Mouse (Mus musculus) retina, adult 2 months (tissue): ENCODE measurements around the gene Snx32.
"Not testable (repeated sequence)": the region's sequence is repeated elsewhere in the genome, so short reads cannot be mapped to it uniquely, and the experiment has no call there.

Experiments used
- DNase-seq: peaks from one replicate; pipeline ENCODE4 v3.0.0-alpha.2; 2012; ENCODE audit warnings: low read depth, low spot score

The Snx32 gene

DNA sequence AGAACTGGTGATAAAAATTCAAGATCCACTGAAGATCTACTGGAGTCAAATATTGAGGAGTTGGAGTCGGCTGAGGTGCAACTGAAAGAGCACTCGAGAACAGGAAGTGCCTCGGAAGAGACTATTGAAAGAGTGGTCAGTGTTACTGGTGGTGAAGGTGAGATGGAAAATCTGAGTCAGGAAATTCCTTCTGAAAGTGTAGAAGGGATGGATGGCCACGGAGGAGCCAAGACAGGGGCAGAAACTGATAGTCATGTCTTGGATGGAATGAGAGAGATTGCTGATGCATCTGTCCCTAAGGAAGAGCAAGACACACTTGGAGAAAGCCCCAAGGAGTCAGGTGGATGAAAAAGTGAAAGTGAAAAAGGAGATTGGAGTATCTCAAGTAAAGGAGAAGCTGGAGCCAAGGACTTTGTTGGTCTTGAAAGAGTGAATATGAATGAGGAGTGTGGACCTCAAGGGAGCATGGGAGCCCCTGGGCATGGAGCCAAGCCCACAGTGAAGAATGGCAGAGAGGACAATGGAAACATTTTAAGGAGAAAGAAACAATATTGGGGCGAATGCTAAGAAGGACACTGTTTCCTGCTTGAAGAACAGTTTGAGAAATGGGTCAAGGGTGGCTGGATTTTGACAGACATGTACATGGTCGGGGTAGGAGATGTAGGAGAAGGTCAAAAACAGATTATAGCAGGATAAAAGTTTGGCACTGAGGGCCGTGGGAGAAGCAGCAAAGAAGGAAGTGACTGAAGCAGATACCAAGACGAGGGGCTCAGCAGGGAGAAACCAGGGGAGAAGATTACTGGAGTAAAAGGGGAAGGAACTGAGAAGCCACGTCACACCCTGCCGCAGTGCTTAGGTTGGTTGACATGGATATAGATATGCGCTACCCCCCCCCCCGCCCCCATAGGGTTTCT, 2.0 kb upstream of the Snx32 start:
- no peak for DNase-seq

DNA sequence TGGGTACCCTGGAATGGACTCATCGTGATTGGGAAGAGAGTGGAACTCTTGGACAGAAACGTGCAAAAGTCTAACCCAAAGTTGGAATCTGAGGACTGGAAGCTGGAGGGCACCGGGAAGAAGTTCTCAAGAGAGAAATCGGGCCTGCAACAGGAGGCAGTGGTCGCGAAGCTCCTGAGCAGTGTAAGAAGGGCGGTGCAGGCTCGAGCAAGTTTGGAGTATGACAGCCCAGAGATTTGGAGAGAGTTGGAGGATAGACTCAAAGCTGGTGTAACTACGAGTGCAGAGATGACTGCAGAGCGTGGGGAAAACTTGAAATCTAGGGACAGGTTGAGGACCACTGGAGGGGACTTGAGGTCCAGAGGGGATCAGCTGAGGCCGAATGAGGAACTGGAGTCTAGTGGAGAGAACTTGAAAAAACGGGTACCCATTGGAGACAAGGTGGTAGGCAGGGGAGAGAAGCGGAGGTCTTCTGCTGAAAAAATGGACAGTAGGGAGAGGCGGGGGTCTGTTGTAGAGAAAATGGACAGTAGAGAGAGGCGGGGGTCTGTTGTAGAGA, 815 bp upstream of the Snx32 start:
- no peak for DNase-seq

GRCm38 (mm10) chr19:5503687-5504086, 6.7 kb downstream of the Snx32 start, which contains the start of gene 1700020D05Rik:
Gene 1700020D05Rik (minus strand): TSS chr19:5503787.
- DNase-seq: no peak

GRCm38 (mm10) chr19:5500330-5500875, 9.9 kb downstream of the Snx32 start:
- DNase-seq: no peak

- no peak for DNase-seq
These were observed 14.3 kb downstream of the Snx32 start for GRCm38 (mm10) chr19:5496052-5496370.

GRCm38 (mm10) chr19:5495353-5496051, 14.8 kb downstream of the Snx32 start:
- DNase-seq: no peak

- DNase-seq: no peak
These were observed 16.0 kb downstream of the Snx32 start for GRCm38 (mm10) chr19:5494314-5494713.

GRCm38 (mm10) chr19:5493301-5493721, 17.0 kb downstream of the Snx32 start:
- not testable (repeated sequence) for DNase-seq

DNA sequence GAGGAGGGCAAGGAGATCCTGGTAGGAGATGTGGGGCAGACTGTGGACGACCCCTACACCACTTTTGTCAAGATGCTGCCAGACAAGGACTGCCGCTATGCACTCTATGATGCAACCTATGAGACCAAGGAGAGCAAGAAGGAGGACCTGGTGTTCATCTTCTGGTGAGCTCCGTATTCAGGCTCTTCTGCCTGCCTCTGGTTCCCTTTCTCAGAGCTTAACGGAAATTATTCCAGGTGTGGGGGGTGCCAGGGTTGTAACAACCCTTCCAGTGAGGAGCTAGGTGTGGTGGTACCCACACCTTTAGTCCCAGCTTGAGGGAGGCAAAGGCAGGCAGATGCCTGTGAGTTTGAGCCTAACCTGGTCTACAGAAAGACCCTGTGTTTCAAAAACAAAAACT, 17.7 kb downstream of the Snx32 start:
- no peak for DNase-seq

- no peak for DNase-seq
These were observed 19.2 kb downstream of the Snx32 start for GRCm38 (mm10) chr19:5490898-5491708.

DNA sequence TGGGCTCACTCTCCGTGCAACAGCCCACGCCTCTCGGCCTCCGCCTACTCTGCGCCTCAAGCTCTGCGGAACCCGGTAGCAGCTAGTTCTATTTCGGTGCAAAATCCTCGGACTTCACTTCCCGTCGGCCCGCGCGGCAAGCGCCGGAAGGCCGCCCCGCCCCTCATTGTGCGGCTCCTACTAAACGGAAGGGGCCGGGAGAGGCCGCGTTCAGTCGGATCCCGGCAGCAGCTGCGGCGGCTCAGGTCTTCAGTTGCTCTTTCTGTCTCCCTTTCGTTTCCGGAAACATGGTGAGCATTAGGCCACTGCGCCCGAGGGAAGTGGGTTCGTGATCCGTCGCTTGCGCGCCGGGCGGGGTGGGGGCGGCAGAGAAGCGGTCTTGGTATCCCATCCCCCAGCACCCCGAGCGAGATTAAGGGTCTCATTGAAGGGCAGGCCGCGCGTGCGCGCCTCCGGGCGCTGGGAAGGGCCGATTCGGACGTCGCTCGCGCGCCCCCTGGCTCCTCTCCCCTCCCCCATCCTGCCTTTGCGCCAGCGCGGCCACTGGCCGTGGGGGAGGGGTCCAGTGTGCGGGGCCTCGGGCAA, 19.9 kb downstream of the Snx32 start, which contains the start of gene Cfl1:
TSS of gene Cfl1 (plus strand) at position 143 of the 585 bp plus-strand sequence.
- DNase-seq: peak; percentile 86

DNA sequence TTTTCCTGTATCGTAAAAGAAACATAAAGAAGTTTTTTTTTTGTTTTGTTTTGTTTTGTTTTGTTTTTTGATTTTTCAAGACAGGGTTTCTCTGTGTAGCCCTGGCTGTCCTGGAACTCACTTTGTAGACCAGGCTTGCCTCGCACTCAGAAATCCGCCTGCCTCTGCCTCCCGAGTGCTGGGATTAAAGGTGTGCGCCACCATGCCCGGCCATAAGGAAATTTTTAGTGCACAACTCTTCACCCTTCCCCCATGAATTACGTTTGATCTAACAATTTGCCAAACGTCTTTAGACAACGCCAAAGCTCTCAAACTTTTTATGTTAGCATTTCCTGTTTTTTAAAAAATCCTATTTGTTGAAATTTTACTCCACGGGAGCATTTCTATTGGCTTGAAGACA, 20.6 kb downstream of the Snx32 start:
- not testable (repeated sequence) for DNase-seq

- peak; percentile 84 for DNase-seq
These were observed 21.3 kb downstream of the Snx32 start for GRCm38 (mm10) chr19:5488878-5489571.

DNA sequence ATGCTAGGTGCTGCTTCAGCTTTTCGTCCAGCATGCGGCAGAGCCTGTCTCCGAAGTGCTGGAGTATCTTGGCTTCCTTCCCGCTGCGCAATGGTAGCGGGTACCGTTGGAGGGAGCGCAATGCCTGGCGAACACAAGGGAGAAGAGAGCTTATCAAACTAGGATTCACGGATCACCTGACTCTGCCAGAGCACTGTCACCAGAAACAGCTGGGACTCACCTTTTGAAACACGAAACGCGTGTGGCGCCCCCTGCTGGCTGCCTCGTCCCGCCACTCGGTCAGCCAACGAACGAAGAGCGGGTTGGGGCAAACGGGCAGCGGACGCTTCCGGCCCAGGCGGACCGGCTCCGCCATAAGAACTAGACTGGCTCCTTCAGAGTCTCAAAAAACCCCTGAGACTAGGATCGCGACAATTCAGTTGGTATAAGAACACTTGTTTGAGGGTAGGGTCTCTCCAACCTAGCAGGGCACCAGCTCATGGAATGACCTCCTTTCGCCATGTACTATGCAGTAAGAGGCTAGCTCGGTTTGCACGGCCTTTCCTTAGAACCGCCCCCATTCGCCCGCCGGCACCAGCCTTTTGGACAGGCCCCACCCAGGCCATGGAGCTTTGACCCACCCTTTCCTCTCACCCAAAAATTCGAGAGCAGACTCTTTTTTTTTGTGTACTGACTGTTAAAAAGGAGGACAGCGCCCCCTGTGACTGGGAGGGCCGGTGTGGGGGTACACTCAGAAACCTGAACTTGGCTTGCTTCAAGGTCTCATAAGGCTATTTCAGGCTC, 22.4 kb downstream of the Snx32 start, which contains the start of gene Mus81:
TSS of gene Mus81 (minus strand) at position 635 of the 783 bp plus-strand sequence.
- DNase-seq: peak; percentile 75

DNA sequence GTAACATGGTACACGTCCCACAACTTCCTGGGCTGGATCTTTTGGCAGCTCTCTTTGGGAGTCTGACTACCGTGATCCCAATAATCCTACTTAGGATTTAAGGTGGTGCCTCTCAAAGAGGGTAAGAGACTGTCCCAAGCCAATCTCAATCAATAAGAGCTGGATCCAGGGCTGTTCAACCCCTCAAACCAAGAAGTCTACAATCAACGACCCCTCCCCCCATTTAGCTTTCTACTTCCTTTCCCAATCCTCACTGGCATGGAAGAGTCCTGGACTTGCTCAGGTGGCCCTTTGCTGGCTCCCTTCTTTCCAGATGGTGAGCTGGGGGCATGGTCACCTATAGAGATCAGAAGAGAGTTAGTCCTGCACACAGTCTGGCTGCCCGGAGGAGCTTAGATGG, 23.6 kb downstream of the Snx32 start:
- no peak for DNase-seq

GRCm38 (mm10) chr19:5486286-5486685, 24.1 kb downstream of the Snx32 start:
- no peak for DNase-seq

- no peak for DNase-seq
These were observed 24.5 kb downstream of the Snx32 start for GRCm38 (mm10) chr19:5485821-5486220.

GRCm38 (mm10) chr19:5485371-5485770, 25.0 kb downstream of the Snx32 start:
- no peak for DNase-seq

DNA sequence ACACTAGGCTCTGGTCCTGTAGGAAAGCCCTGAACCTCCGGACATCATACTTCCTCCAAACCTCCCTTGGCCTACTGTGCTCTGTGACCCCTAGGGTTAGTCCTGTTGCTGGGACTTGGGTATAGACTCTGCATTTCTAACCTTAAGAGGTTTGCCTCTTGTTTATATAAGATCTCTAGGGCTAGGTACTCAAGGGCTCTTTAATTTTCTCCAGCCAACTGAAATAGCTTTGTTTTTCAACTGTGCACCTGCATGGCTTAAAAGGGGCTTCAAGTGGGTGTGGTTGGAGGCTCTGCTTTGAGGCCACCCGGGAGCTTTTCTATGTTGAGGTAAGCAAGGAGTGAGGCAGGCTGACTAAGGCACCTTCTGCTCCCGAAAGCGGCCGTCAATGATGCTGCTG, 25.8 kb downstream of the Snx32 start:
- DNase-seq: no peak
